11 mouse cellular contexts compared by ENCODE assay signal in the genomic region with DNA sequence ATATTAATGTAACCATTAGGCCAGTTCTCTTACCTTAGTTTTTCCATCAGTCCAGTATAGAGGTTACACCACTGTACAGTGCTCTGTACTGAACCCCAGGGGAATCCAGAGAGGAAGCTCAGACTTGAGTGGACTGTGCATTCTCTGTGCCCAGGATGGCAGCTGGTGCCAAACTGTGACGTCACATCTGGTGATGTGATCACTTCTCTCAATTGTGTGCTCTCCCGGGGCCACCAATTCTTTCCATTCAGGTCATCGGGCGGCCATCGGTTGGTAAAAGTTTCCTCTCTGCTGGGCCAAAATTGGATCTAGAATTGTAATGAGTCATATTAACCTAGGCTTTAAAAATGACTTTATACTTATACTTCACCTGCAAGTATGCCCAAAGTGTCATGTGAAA. TPM values are rescaled to one million over a fixed set of nuclear protein-coding genes. Genes with fewer than 3 reads are reported as not detected.
DNase-seq lines count a peak whose midpoint lies in the region.
"Had no signal": no experiment of that assay in that cellular context is flagged by ENCODE, and none has a peak within 500 bp of the region (broad histone marks: within the 10 kb centered on the region; RNA-seq: fewer than 3 reads in every experiment).

No protein-coding gene starts in this region.

- intact Hi-C loops in left cerebral cortex, postnatal 4 days (cut with DNase I): no loop called here
- intact Hi-C loops in heart, postnatal 14 days (cut with DNase I): no loop called here

- DNase-seq in gastrocnemius, postnatal 10 days: peak; percentile 12
- no peak for DNase-seq in gastrocnemius, postnatal 4 days (ENCODE audit: low spot score in 2 of 2)
- peak; percentile 3 for DNase-seq in left cerebral cortex, postnatal 4 days
- DNase-seq in left cerebral cortex, adult 11 months (ENCODE audit: low spot score): no peak
- peak; percentile 11 to 21 for DNase-seq in heart, postnatal 14 days
- DNase-seq in right cerebral cortex, postnatal 14 days: no peak
- DNase-seq in cerebellum, postnatal 14 days: no peak
- DNase-seq: cerebellum, adult 8-10 months; liver, embryonic 13.5 days; thymus, postnatal 4 days had no signal

RNA-seq across cellular contexts. Expression of gene Ccdc91, which starts 19.9 kb away (rescaled TPM):
- total RNA-seq in gastrocnemius, postnatal 10 days (2021): 10 to 100 TPM; 53.6 to 55.4 TPM
- total RNA-seq in gastrocnemius, postnatal 4 days (2021): 10 to 100 TPM; 36.1 to 37.2 TPM
- 10 to 100 TPM; 22.4 to 25.3 TPM for total RNA-seq in left cerebral cortex, postnatal 4 days (2021)
- total RNA-seq in heart, postnatal 14 days (2021): 10 to 100 TPM; 21.7 to 23.5 TPM
- total RNA-seq: MEL had no signal

Comparison
In these comparisons a context has a peak if more than half of its experiments do, and no peak if none do; other contexts are left out.
1. DNase-seq: peak in gastrocnemius, postnatal 10 days (single experiment), left cerebral cortex, postnatal 4 days (single experiment) and heart, postnatal 14 days (2 of 2); none in gastrocnemius, postnatal 4 days (0 of 2), left cerebral cortex, adult 11 months (single experiment), right cerebral cortex, postnatal 14 days (single experiment) and cerebellum, postnatal 14 days (0 of 2).